Mouse (Mus musculus): Measurements from ENCODE around the gene Ggta1. TPM values are rescaled to one million over a fixed set of nuclear protein-coding genes. Genes with fewer than 3 reads are reported as not detected.
"Not testable (repeated sequence)": the region's sequence is repeated elsewhere in the genome, so short reads cannot be mapped to it uniquely, and the experiment has no call there.

The Ggta1 gene
- total RNA-seq, 2 experiments from 2014 or later = 19.9 to 28.8 TPM

DNA sequence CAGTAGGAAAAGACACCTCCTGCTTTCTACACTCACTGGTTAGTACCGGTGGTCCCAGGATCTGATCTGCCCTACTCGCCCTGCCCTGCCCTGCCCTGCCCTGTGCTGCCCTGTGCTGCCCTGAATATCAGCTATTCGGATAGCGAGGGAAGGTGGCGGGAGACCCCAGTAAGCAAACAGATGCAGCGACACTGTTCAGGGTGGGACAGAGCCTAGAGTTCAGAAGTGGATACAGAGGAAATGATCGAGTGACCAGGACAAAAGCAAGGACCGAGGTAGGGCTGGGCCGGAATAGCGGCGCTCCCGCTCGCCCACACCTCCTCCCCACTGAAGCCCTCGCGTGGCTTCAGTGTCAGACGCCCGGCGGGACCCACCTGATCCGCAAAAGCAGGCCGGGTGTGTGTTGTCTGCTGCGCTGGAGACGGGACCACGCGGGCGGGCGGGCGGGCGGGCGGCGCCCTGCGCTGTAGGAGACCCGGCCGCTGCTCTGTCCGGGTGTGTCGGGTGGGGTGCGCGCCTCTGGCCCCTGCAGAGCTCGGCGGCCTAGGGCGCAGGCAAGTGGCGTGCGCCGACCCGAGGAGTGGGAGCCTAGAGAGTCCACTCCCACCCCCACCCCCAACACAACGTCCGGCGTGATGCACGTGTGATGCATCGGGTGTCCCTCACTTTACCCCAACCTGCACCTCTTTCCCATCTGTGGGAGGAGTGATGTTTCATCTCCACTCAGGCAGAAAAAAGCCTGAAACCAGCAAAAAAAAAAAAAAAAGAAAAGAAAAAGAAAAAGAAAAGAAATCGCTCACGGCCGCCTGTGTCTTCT, 852 bp downstream of the Ggta1 start:
- DNase-seq = peak; percentile 55 to 67

DNA sequence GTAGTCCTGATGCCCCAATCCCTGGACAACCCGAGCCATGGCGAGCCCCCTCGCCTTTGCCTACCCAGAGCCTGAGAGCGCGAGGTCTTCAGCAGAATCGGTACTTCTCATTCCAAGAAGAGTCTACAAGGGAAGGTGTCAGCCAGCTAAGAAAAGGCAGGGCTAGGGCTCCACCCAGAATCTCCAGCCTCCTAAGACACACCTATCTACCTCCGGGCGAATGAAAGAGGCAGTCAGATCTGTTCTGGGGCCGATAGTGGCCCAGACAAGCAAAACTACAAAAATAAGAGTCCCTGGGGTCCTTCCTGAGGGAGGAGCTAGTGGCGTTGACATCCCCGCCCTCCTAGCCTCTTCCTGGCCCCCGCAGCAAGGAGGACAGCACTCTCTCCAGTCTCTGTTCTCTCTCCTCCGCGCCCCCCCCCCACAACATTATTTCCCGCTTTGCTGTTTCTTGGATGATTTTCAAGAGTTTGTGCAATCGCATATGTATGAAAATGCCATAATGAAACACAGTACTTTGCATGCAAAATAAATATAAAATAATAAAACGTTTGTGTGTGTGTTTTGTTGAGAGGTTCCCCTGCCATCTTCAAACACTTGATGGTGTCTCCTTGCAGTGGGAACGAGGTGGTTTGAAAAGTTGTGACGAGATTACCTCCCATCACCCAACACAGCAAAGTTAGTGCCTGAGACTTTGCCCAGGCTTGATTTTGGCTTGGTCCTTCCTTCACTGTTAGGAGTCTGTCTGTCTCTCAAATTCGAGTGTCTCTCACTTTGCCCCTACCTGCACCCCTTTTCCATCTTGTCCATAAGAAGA, 1.7 kb downstream of the Ggta1 start:
- DNase-seq = peak; percentile 52 to 61
- intact Hi-C loops (cut with DNase I) = loop anchor here (2.0 kb wide), 1 partner anchor 29 kb away; no protein-coding TSS in a partner anchor

More for the DNA sequence above, 852 bp downstream of the Ggta1 start:
- intact Hi-C loops (cut with DNase I) = loop anchor here (2.0 kb wide), 1 partner anchor 29 kb away; no protein-coding TSS in a partner anchor

DNA sequence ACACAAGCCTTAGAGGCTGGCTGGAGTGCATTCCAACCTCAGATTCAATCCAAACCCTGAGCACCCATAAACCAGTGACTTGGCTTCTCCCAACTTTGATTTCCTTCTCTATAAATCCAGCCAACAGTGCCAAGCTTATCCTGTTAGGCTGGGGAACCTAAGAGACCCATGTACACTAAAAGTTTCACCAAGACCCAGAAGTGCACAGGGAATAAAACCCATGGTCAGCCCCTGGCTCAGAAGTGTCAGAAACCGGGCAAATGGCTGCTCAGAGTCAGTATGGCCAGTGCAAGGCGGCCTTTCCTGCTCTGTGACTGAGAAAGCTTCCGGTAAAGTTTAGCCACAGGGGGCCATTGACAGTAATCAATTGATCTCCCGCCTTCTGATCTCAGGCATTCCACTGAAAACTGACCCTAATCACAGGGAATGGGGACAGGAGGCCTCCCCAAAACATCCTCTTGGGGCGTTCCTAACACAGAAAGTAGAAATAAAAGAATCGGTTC, 2.6 kb downstream of the Ggta1 start:
- intact Hi-C loops (cut with DNase I) = loop anchor here (2.0 kb wide), 1 partner anchor 28 kb away; no protein-coding TSS in a partner anchor
- DNase-seq = no peak

DNA sequence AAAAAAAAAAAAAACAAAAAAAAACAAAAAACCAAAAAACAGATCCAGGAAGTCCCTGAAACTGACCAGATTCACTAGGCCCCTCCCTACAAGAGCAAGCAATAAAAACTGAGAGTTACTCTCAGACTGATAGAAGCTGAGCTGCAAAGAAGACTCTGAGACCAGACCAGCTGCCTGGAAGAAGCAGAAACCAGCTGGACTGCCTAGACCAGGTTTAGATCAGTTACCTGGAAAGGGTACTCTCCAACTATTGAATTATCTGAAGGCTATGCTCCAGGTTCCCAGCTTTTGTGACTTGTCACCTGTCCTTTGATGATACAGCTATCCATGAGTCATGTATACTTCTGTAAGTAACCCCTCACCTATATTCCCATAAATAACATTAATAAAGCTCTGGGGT, 3.7 kb downstream of the Ggta1 start:
- intact Hi-C loops (cut with DNase I) = no loop called here
- no peak for DNase-seq

DNA sequence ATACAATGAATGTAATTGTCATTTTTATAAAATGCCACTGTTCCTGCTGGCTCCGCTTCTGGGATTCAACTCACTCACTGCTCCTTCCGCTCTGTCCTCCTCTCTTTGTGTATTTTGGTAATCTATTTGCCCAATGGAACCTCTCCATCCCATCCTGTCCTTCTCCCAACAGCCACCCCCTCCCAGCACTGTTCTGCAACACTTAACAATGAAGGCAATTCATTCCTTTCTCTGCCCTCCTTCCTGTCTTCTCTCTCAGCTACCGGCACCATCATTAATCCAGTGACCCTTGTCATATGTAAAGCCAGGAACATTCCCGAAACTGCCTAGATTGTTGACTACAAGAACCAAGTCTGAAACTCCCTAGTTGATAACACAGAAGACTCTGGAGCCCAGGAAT, 4.6 kb downstream of the Ggta1 start:
- DNase-seq = no peak
- intact Hi-C loops (cut with DNase I) = no loop called here

DNA sequence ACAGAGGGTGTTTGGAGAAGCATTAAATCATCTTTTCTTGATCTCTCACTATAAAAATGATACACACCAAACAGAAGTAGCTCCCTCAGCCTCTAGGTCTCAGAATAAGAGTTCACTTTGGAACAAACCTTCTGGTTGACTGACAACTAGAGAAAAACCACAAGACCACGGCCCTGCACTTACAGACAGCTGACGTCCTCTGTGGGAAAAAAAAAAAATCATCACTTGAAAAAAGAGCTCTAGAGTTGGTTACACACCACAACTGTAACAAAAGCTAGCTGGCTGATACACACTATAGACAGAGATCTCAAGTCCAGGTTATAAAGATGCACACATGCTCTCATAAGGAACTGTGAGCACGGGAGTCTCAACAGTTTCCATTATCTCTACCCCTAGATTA, 9.3 kb downstream of the Ggta1 start:
- no peak for DNase-seq
- intact Hi-C loops (cut with DNase I) = no loop called here

DNA sequence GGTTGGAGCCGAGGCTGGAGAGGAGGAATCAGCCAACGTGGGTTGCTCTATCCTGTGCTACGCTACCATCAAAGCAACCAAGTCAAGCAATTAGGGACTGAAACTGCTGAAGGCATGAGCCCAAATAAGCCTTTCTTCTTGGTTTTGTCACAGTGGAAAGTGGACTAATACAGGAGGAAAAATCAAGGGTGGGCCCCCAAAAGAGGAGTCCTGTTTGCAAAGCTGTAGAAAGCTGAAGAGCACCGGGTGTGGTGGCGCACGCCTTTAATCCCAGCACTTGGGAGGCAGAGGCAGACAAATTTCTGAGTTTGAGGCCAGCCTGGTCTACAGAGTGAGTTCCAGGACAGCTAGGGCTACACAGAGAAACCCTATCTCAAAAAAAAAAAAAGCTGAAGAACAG, 10.3 kb downstream of the Ggta1 start:
- intact Hi-C loops (cut with DNase I); DNase-seq: not testable (repeated sequence)

DNA sequence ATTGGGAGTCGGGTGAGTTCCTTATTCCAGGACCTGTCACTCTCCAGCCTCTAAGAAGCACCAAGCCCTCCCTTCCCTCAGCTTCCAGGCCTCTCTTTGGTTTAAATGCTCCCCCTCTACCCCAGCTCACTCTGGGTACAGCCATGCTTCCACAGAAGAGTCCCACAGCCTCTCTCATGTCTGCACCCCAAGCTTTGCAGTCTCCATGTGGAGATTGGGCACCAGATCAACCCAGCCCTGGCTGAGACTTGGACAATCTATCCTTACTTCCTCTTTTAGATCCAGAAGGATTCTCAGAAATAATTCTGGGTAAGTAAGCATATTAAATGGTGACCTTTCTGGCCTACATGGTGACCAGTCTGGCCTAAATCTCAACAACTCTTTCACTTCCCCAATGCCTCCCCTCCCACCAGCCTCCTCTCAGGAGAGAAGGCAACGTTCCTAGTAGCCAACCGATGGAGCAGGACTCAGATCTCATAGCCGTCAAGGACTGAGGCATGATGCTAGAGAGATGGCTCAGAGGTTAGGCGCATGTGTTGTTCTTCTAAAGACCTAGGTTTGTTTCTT, 11.5 kb downstream of the Ggta1 start:
- DNase-seq = no peak
- intact Hi-C loops (cut with DNase I) = no loop called here

DNA sequence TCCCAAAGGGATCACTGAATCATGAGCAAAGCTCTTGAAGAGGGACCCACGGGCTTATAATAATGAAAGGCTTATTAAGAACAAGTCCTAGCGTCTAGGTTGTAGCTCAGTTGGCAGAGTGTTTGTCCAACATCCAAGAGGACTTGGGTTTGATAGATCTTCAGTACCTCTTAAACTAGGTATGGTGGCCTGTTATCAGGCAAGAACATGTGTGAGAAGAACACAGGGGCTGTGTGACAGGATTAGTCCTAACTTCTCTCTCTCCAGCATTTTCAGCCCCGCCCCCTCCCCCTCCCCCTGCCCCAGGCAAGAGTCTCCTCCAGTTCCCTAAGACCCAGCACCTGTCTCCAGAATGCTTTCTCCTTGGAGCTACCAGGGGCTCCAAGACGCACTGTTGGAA, 12.2 kb downstream of the Ggta1 start:
- intact Hi-C loops (cut with DNase I) = no loop called here
- DNase-seq = no peak

DNA sequence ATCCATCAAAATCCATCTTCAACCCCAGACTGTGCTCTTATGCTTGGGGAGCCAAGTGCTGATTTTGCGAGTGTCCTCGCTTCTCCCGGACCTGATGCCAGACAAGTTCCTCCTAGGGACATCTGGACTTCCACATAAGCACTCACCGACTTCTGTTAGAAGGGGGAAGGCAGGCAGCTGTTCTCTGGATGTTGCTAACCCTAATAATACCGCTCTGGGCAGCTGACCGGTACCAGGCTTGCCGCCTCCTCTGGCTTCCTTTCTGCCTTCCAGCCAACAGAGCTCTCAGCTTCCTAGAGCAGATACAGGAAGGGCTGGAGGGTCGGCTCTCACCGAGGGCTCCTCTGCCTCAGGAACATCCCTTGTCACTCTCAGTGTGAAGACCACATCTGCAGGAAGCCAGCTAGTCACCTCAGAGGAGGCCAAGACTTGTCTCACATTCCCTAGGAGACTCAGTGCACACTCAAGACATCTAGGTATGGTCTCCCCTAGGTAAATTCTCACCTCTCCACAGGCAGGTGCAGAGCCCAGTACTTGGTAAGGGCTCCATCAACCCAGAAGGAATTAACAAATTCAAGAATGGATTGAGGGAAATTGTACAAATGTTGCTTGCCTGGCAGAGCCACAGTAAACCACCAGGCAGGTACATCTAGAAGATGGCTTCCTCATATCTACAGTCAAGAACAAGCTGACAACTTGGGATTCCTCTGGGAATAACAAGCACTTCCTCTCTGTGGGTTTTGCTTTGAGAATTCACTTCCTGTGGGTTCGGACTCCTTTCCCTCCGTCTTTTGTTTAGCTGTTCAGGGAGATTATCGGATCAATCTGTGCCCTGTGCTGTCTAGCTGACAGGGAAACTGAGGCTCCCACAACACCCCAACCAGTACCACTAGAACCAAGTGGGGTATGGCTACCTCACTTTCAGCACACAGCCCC, 13.1 kb downstream of the Ggta1 start:
- DNase-seq = peak in 1 of 2 experiments; percentile 34
- intact Hi-C loops (cut with DNase I) = no loop called here

DNA sequence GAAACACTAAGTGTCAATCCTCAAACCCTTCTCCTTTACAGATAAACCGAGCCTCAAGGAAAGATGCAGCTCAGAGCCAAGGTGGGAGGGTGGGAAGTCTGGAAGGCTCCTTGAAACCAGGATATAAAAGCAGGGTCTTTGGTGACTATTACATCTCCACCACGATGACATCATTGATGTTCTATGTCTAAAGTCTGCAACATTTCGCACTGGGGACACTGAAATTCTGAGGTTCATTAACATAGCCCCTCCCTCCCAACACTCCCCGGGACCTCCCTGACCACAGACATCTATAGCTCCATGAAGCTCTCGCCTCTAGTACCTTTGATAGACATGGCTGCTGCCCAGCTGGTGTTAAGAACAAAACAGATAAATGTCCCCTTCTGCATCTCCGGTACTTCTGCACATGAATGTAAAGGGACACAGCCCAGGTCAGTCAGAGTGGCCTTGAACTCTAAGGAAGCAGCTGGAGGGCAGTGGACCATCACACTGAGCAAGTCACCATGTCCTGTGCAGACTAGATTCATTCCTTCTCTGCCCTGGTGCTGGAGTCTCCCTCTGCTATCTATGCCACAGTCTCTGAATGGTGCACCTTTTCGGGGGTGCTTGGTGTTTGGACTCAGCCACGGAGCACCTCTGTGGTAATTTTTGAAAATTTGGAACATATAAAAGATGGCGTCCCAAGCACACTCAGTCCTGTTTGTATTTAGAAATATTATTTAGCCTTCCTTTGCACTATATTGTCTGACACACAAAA, 13.9 kb downstream of the Ggta1 start:
- intact Hi-C loops (cut with DNase I) = no loop called here

DNA sequence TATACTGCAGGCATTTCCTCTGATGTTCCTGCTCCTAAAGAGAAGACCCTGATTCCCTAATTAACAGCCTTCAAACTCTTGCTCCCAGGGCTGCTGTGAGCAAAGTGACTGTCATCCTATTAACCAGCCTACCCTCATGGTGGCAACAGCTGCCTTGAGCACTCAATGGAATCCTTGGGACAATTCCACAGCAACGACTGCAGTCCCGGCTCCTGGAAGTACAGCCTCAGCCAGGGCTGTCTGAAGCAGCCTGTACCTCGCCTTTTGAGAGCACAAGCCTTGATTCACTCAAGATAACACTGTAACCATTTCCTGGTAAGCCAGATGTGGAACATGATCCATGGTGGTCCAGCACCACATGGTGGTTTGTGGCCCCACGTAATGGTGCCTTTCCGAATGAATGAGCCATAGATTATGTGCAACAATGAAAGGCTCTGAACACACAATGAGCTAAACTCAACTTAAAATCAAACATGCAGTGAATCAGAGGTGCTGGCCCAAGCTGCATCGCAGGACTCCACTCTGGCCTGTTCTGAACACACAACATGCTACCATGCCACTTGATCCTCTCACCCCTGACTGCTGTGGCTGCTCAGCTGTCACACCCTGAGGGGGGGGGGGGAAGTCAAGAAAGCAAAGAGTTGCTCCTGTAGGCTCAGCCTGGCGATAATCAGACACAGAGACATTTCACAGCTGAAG, 14.7 kb downstream of the Ggta1 start:
- DNase-seq = no peak
- intact Hi-C loops (cut with DNase I) = no loop called here

More for the DNA sequence above, 13.9 kb downstream of the Ggta1 start:
- no peak for DNase-seq

DNA sequence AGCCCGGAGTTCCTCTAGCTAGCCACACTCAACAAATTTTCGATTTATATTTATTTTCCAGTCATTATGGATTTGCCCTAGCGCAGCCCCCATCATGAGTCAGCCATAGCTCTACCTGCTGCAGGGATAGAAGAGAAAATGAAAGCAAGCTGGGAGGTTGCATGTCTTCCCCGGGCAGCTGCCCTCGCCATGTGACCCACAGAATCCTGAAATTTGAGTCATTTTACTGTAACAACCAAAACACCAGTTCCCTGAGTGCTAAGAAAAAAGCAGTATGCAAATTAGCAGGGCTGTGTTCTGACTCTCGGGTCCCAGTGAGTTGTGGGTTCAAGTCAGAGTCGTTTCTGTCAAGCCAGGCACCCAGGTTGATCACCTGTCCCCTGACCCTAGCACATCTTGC, 15.6 kb downstream of the Ggta1 start:
- DNase-seq = no peak
- intact Hi-C loops (cut with DNase I) = loop anchor here (2.0 kb wide), 1 partner anchor 15 kb away; no protein-coding TSS in a partner anchor

DNA sequence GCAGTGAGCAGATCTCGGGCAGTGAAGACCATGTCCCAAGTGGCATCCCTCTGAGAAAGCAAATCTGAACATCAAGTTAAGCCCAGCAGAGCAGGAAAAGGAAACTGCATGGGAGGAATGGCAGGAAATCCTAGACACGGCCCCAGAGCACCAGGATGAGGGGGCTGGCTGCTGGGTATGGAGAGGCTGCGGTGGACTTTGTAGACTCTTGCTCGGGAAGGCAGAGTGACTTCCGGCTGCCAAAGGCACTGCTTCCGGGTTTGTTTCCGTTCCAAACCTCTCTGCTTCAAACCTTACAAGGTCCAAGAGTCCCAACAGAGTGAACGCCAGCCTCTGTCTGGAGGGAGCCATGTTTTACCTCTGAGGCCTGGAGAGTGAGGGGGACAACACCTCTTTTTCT, 16.2 kb downstream of the Ggta1 start:
- intact Hi-C loops (cut with DNase I) = loop anchor here (2.0 kb wide), 1 partner anchor 14 kb away; no protein-coding TSS in a partner anchor
- peak; percentile 43 to 45 for DNase-seq

DNA sequence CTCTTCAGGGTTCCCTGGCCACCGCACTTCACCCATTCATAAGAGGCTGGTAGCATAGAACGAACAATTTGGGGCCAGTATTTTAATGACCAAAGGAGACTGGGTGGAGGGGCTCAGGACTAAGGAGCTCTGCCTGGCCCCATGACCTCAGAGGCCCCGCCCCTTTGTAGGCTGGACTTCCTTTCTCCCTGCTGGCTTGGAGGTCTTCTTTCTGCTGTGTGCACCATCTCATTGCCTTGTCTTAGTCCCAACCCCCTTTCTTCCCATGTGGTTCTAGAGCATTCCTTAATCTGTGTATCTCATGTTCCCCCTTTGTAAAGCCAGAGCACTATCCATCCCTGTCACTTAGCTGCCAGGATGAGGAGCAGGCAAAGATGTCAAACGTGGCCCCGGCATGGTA, 16.7 kb downstream of the Ggta1 start:
- peak in 1 of 2 experiments; percentile 36 for DNase-seq
- intact Hi-C loops (cut with DNase I) = loop anchor here (2.0 kb wide), 1 partner anchor 13 kb away; no protein-coding TSS in a partner anchor

DNA sequence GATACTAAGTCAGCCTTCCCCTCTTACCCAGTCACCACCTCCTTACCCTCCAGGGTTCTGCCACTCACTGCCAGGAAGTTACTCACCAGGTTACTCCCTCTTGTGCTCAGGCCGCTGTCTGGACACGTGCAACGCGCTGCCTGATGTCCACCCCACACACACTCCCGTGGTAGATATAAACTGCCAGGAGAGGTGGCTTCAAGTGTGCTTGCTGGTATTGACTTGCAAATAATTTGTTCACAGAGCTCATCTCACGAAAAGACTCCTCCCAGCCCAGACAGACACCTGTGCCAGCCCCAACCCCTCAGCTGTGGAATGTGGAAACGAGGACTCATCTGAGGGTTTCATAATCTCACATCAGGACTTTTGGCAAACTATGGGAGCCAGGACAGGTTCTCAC, 17.4 kb downstream of the Ggta1 start:
- intact Hi-C loops (cut with DNase I) = loop anchor here (2.0 kb wide), 1 partner anchor 13 kb away; no protein-coding TSS in a partner anchor
- DNase-seq = no peak

DNA sequence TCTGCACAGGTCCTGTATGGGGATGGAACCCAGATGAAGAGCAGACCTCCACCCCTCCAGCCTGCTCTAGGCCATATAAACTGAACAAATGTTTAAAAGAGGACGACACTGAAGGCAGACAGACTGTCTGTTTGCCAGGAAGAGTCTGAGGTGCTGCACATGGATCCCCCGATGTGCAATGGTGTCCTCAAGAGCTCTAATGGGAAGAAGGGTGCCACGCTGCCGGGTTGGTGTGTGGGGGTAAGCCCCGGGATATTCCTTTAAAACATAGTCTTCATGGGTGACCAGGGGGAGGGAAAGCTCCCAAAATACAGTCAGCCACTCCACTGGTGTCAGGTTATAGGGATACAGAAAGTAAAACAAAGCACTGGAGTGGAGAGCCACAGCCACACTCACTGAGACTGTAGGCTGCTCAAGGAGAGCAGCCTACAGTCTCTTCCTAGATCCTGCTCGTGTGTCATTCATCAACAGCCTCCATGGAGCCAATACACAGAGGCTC, 18.2 kb downstream of the Ggta1 start:
- intact Hi-C loops (cut with DNase I) = no loop called here
- no peak for DNase-seq
